Mouse (Mus musculus) adrenal gland, adult 18-20 months (tissue): ENCODE data around the gene Speer4e. TPM values are rescaled to one million over a fixed set of nuclear protein-coding genes. Genes with fewer than 3 reads are reported as not detected.
"Not testable (repeated sequence)": the region's sequence is repeated elsewhere in the genome, so short reads cannot be mapped to it uniquely, and the experiment has no call there.

ENCODE experiments used
- DNase-seq, 2 experiments: peaks; one replicate each; pipeline ENCODE4 v3.0.0; 2021 to 2022; ENCODE audit warnings: low spot score in 2 of 2
- total RNA-seq, 2 experiments: library from RNA; stranded (reverse); gene quantifications; 1 replicate in 1 of 2; 2 replicates in 1 of 2; pipeline ENCODE4 v1.2.3; 2021

Speer4e gene
- total RNA-seq, 2 experiments from 2014 or later = not detected

GRCm38 (mm10) chr5:14885291-14885690 lies 52.9 kb downstream of the Speer4e start:
- DNase-seq = not testable (repeated sequence)

Other genes starting within 250 kb of the Speer4e start
- not detected for gene Gm9758, start 23.5 kb downstream of the Speer4e start, total RNA-seq
- gene Gm10354, start 40.5 kb upstream of the Speer4e start, total RNA-seq = not detected
- gene Gm17019, start 94.6 kb upstream of the Speer4e start, total RNA-seq = not detected